Mouse (Mus musculus) liver, embryonic 13.5 days (tissue): ENCODE measurements around the gene Smim17. TPM values are rescaled to one million over a fixed set of nuclear protein-coding genes. Genes with fewer than 3 reads are reported as not detected.

ENCODE experiments used
- ATAC-seq: fragments of 200-750 bp; cut with Nextera tagmentation; 2 replicates; pipeline ENCODE4 v1.8.0; 2017; ENCODE audit warnings: low read depth, mild to moderate bottlenecking, moderate number of reproducible peaks, moderate library complexity
- DNase-seq: peaks from one replicate; pipeline ENCODE4 v3.0.0; 2022
- H3K27ac ChIP-seq: fragments of 300-500 bp; sonication (generic); 2 replicates; pipeline ENCODE4 v1.5.1; 2015; ENCODE audit warnings: moderate library complexity, mild to moderate bottlenecking, inconsistent platforms
- H3K27me3 ChIP-seq: fragments of 300-500 bp; sonication (generic); 2 replicates; pipeline ENCODE4 v1.6.1; 2015; ENCODE audit warnings: mild to moderate bottlenecking, inconsistent platforms
- H3K36me3 ChIP-seq: fragments of 300-500 bp; sonication (generic); 2 replicates; pipeline ENCODE4 v1.6.1; 2015; ENCODE audit warnings: mild to moderate bottlenecking, inconsistent platforms
- H3K4me1 ChIP-seq: fragments of 300-500 bp; sonication (generic); replicated peaks from 2 replicates; pipeline ENCODE4 v1.6.1; 2015; ENCODE audit warnings: inconsistent platforms
- H3K4me2 ChIP-seq: fragments of 300-500 bp; sonication (generic); 2 replicates; pipeline ENCODE4 v1.6.1; 2015; ENCODE audit warnings: inconsistent platforms, mild to moderate bottlenecking, moderate library complexity
- H3K4me3 ChIP-seq: fragments of 300-500 bp; sonication (generic); replicated peaks from 2 replicates; pipeline ENCODE4 v1.5.1; 2015; ENCODE audit warnings: mild to moderate bottlenecking, inconsistent platforms
- H3K9ac ChIP-seq: fragments of 300-500 bp; sonication (generic); 2 replicates; pipeline ENCODE4 v1.6.1; 2015; ENCODE audit warnings: mild to moderate bottlenecking, inconsistent platforms
- H3K9me3 ChIP-seq: fragments of 300-500 bp; sonication (generic); replicated peaks from 2 replicates; pipeline ENCODE4 v1.6.1; 2016; ENCODE audit warnings: inconsistent platforms
- WGBS: fragments of 180-500 bp; shearing (Covaris S2); methylation state at CpG from one replicate; pipeline ENCODE4 v1.1.7; 2015; ENCODE audit not compliant: insufficient replicate concordance; 5-methylcytosine and 5-hydroxymethylcytosine counted together
- polyA plus RNA-seq: library from polyadenylated mRNA; unstranded; fragments of >200 nt; fragmentation: Nextera tagmentation; extraction: Ambion mirVana; gene quantifications from 2 replicates; pipeline ENCODE4 v1.2.1, GENCODE M21; 2015

The Smim17 gene
- polyA plus RNA-seq, 1 experiment from 2014 or later = not detected

DNA sequence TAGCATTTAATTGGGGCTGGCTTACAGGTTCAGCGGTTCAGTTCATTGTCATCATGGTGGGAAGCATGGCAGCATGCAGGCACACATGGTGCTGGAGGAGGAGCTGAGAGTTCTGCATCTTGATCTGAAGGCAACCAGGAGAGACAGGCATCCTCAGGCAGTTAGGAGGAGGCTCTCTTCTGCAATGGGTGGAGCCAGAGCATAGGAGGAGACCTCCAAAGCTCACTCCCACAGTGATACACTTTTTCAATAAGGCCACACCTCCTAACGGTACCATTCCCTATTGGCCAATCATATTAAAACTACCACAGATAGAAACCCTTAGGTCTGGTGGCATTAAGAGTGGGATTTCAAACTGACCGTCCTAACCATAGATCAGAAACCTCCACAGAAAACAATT is 29.1 kb upstream of the Smim17 start:
- Histone ChIP-seq H3K4me3 (no peak overlapping the region), H3K9me3 (no peaks in the 10 kb centered on the region), H3K4me2 (no peak overlapping the region), H3K9ac (no peak overlapping the region), H3K27ac (no peak overlapping the region), H3K36me3 (no peaks in the 10 kb centered on the region), H3K27me3 (no peaks in the 10 kb centered on the region), H3K4me1 (peaks cover 49% of the 10 kb centered on the region)
- peak; percentile 50 for ATAC-seq
- no peak for DNase-seq
- WGBS = 67% methylated on average over 3 of the region's 3 CpGs

DNA sequence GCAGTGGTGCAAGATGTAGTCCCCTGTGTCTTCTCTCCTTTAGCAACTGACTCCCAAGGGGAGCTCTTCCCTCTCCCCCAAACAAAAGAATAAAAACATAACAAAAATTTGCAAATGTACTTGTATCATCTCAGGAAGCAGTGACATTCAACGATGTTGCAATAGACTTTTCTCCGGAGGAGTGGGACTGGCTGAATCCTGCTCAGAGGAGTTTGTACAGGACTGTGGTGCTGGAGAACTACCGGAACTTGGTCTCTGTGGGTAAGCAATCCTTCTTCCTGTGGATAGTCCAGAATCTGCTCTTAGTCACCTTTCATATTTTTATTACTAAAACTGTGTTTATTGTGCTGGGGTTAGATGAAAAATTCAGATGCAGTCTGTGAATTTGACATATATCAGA is 25.5 kb upstream of the Smim17 start:
- Histone ChIP-seq H3K27ac (no peak overlapping the region), H3K4me2 (no peak overlapping the region), H3K4me3 (no peak overlapping the region), H3K4me1 (peaks cover 19% of the 10 kb centered on the region), H3K9ac (no peak overlapping the region), H3K27me3 (no peaks in the 10 kb centered on the region), H3K9me3 (no peaks in the 10 kb centered on the region), H3K36me3 (0 out of 2 replicates have a peak, but pooled peaks cover 4% of the 10 kb centered on the region)
- ATAC-seq (no peak), DNase-seq (no peak)
- 83% methylated on average over 3 of the region's 3 CpGs for WGBS

DNA sequence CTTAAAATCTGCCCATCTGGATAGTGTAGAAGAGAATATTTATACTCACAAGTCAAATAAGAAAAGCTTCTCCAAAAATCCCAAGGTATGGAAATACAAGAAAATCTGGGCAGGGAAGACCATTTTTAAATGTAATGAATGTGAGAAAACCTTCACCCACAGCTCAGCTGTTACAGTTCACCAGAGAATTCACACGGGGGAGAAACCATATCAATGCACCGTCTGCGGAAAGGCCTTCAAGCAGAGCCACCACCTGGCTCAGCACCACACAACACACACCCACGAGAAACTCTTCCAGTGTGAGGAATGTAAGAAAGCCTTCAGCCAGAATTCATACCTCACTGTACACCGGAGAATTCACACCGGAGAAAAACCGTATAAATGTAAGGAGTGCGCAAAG is 20.1 kb upstream of the Smim17 start:
- Histone ChIP-seq H3K9me3 (no peaks in the 10 kb centered on the region), H3K9ac (no peak overlapping the region), H3K4me3 (no peak overlapping the region), H3K36me3 (0 out of 2 replicates have a peak, but pooled peaks cover 6% of the 10 kb centered on the region), H3K4me2 (no peak overlapping the region), H3K27me3 (no peaks in the 10 kb centered on the region), H3K27ac (no peak overlapping the region), H3K4me1 (peaks cover 17% of the 10 kb centered on the region)
- DNase-seq (no peak), ATAC-seq (no peak)
- 80% methylated on average over 8 of the region's 8 CpGs for WGBS

DNA sequence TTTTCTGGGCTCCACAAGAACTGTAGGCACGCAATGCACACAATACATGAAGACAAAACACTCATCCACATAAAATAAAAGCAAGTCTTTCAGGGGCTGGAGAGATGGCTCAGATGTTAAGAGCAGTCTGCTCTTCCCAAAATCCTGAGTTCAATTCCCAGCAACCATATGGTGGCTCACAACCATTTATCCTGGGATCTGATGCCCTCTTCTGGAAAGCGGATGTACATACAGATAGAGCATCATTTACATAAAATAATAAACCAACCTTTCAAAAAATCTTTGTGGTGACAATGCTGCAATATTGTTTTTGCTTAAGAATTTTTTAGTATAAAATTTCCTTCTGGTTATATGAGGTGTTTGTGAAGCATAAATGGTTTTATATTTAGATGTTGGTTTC is 17.1 kb upstream of the Smim17 start:
- H3K36me3 ChIP-seq = 0 out of 2 replicates have a peak, but pooled peaks cover 2% of the 10 kb centered on the region
- no peaks in the 10 kb centered on the region for H3K9me3 ChIP-seq
- H3K4me2 ChIP-seq = no peak overlapping the region
- H3K4me1 ChIP-seq = peaks cover 25% of the 10 kb centered on the region
- WGBS = 69% methylated on average over 2 of the region's 2 CpGs
- H3K27ac ChIP-seq = no peak overlapping the region
- no peaks in the 10 kb centered on the region for H3K27me3 ChIP-seq
- no peak for DNase-seq
- ATAC-seq = no peak
- no peak overlapping the region for H3K4me3 ChIP-seq
- H3K9ac ChIP-seq = no peak overlapping the region

DNA sequence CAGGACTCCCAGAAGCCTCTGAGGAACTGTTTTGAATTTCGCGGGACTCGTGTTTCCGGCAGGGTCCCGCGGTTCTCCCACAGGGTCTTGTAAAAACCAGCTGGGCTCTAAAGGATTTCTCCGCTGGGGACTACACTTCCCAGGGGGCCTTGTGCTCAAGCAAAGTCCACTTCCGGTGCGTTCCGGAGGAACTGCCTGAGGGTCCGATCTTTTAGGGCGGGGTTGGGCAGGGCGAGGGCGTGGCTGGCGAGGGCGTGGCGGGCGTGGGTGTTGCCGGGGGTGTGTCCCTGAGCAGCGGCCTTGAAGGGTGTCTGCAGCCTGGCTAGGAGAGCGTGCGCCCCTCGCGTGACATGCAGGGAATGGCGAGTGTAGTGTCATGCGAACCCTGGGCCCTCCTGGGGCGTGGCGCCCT is 15.5 kb upstream of the Smim17 start, which contains the start of gene Zfp28:
Gene Zfp28, plus strand, starts transcription at position 252 of the 412 bp plus-strand sequence.
- peak within 1 kb of the TSS; percentile 67 for H3K4me3 ChIP-seq
- H3K9ac ChIP-seq = peak within 1 kb of the TSS; percentile 64
- ATAC-seq (peak; percentile 96), DNase-seq (peak; percentile 89)
- H3K9me3 ChIP-seq = no peaks in the 10 kb centered on the region
- H3K4me1 ChIP-seq = peaks cover 25% of the 10 kb centered on the region
- peak within 1 kb of the TSS; percentile 85 for H3K4me2 ChIP-seq
- H3K36me3 ChIP-seq = 0 out of 2 replicates have a peak, but pooled peaks cover 2% of the 10 kb centered on the region
- H3K27ac ChIP-seq = 0 out of 2 replicates have a peak within 1 kb of the TSS, but pooled peaks have one; percentile 23
- under 1% methylated on average over 28 of the region's 28 CpGs for WGBS
- no peaks in the 10 kb centered on the region for H3K27me3 ChIP-seq

DNA sequence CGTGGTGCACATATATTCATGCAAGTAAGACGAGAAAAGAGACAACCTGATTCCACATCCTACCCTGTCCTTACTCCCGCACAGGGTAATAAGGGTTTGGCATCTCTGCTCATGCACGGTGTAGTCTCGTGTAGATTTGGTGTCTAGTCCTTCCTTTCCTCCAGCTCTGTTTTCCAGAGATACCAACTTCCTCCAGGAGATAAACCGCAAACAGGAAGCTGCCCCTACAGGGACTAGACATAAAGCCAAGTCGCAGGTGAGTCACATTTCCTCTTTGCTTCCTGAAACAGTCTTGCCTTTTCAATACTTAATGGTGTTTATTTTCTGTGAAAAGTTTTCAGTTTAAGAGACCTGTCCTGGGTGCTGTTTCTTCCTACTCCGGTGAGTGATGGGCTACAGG is 14.5 kb upstream of the Smim17 start:
- whole genome bisulfite sequencing = 25% methylated on average over 8 of the region's 8 CpGs
- ATAC-seq = no peak
- peaks cover 25% of the 10 kb centered on the region for H3K4me1 ChIP-seq
- no peak for DNase-seq
- H3K4me2 ChIP-seq = peak overlapping the region; percentile 85
- no peak overlapping the region for H3K27ac ChIP-seq
- no peaks in the 10 kb centered on the region for H3K9me3 ChIP-seq
- peak overlapping the region; percentile 67; the same call in 1 of the 2 replicates for H3K4me3 ChIP-seq
- H3K36me3 ChIP-seq = no peaks in the 10 kb centered on the region
- no peak overlapping the region for H3K9ac ChIP-seq
- H3K27me3 ChIP-seq = no peaks in the 10 kb centered on the region

DNA sequence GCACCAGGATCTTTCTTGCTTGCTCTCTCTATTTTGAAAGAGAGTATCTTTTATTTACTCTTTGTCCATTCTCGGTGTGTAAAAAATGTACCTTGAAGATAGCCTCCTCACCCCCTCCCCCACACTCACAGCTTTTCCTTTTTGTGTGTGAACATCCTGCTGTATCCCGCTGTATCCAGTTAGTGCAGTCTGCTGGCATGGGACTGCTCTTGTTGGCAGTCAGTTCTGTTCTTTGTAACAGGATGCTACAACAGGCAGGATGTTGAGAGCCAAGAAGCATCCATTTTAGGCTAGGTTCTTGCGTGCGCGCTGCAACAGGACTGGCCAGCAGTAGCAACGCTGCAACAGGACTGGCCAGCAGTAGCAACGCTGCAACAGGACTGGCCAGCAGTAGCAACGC is 11.5 kb upstream of the Smim17 start:
- WGBS = 83% methylated on average over 8 of the region's 8 CpGs
- Histone ChIP-seq H3K4me2 (no peak overlapping the region), H3K4me1 (peaks cover 22% of the 10 kb centered on the region), H3K27me3 (no peaks in the 10 kb centered on the region), H3K9ac (no peak overlapping the region), H3K4me3 (no peak overlapping the region), H3K27ac (no peak overlapping the region), H3K36me3 (peaks cover 4% of the 10 kb centered on the region; the same call in 1 of the 2 replicates), H3K9me3 (no peaks in the 10 kb centered on the region)
- ATAC-seq (no peak), DNase-seq (no peak)

DNA sequence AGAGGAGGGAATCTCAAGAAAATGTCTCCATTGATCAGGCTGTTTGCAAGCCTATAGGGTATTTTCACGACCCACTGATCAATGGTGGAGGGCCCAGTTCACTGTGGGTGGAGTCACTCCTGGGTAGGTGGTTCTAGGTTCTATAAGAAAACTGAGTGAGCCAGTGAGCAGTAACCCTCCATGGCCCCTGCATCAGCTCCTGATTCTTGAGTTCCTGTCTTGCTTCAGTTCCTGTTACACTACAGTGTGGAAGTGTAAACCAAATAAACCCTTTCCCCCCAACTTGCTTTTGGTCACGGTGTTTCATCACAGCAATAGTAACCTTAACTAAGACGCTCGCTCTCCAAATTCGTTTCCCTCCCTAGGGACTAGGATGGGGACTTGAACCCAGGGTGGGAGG is 9.5 kb upstream of the Smim17 start:
- 73% methylated on average over 5 of the region's 5 CpGs for WGBS
- H3K27me3 ChIP-seq = no peaks in the 10 kb centered on the region
- no peak for DNase-seq
- H3K9ac ChIP-seq = no peak overlapping the region
- ATAC-seq = no peak
- H3K4me3 ChIP-seq = no peak overlapping the region
- H3K27ac ChIP-seq = no peak overlapping the region
- no peak overlapping the region for H3K4me2 ChIP-seq
- H3K36me3 ChIP-seq = peaks cover 8% of the 10 kb centered on the region; the same call in 1 of the 2 replicates
- no peaks in the 10 kb centered on the region for H3K9me3 ChIP-seq
- peaks cover 2% of the 10 kb centered on the region for H3K4me1 ChIP-seq

DNA sequence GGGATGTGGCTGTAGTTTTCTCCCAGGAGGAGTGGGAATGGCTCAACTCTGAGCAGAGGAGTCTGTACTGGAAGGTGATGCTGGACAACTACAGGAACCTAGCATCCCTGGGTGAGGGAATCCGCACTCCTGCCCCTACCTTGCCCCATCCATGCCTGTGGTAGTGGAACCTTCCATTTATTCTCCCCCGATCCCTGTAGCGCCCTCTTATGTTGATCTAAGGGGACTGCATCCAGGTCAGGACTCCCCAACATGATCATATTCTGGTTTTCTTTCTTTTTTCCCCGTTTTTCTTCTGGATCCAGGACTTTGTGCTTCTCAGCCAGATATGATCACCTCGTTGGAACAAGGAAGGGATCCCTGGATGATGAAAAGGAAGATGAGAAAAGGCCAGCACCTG is 9.1 kb upstream of the Smim17 start:
- Histone ChIP-seq H3K9me3 (no peaks in the 10 kb centered on the region), H3K36me3 (peaks cover 8% of the 10 kb centered on the region), H3K27me3 (no peaks in the 10 kb centered on the region), H3K4me2 (no peak overlapping the region), H3K4me3 (no peak overlapping the region), H3K4me1 (no peaks in the 10 kb centered on the region; the same call in 1 of the 2 replicates), H3K9ac (no peak overlapping the region), H3K27ac (no peak overlapping the region)
- ATAC-seq = no peak
- WGBS = 51% methylated on average over 5 of the region's 5 CpGs
- DNase-seq = no peak

DNA sequence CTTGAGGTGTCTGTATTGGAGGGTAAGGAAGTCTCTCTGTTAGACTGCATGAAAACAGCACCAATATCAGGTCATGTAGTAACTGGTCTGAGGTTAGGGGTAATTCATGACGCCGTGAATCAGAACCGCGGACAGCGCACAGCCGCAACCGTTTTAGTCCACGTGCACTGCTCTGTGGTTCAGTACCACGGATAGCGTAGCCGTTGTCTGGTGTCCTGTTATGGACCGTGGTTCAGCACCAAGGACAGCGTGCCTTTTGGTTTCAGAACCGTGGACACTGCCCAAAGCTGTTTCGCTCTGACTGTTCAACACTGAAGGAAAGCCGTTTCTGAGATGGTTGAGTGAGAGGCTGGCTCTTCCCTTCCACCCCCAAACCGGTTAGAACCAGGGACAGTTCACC is 11.5 kb downstream of the Smim17 start, which contains the start of gene Gm20715:
Gene Gm20715, plus strand, starts transcription at position 235 of the 400 bp plus-strand sequence.
- DNase-seq = peak; percentile 71
- no peaks in the 10 kb centered on the region for H3K36me3 ChIP-seq
- no peaks in the 10 kb centered on the region for H3K4me1 ChIP-seq
- no peak within 1 kb of the TSS for H3K9ac ChIP-seq
- H3K4me3 ChIP-seq = no peak within 1 kb of the TSS
- H3K27me3 ChIP-seq = no peaks in the 10 kb centered on the region
- no peak within 1 kb of the TSS for H3K27ac ChIP-seq
- 3% methylated on average over 17 of the region's 17 CpGs for WGBS
- peak; percentile 86 for ATAC-seq
- H3K4me2 ChIP-seq = no peak within 1 kb of the TSS
- H3K9me3 ChIP-seq = no peaks in the 10 kb centered on the region

DNA sequence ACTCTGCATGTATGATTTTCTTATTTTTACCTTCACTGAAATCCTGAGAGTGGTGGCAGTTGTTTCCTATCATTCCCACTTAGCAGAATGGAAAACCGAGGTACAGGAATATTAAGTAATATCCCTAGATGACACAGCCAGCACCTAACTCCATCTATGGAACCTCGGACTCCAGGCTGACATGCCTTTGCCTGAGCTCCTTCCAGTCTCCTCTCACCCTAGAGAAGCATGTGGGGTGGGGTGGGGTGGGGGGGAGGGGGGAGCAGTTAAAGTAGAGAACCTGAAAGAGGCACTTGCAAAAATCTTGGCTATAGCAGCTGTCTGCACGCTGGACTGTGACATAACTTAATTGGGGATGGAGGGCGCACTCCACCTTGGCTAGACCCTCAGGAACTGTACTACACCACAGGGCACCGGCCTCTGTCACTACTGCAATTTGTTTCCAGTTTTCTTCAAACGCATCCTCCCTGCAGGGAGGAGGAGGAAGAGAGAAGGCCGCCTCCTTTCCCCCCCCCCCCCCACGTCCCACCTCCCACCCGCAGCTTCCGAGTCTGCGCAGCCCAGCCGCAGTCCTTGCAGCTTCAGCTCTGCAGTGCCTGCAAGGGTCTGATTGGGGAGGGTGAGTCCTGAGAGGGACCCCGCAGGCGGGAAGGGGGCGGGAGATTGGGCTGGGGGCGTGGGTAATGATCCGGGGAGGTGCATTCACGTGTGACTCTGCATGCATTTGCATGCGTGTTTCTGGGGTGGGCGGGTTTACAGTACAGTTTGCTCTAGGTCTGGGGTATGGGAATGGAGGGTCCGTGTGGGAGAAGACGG is 16.3 kb downstream of the Smim17 start:
- no peaks in the 10 kb centered on the region for H3K4me1 ChIP-seq
- H3K4me3 ChIP-seq = no peak overlapping the region
- no peak for DNase-seq
- ATAC-seq = no peak
- WGBS = 10% methylated on average over 19 of the region's 22 CpGs
- H3K27ac ChIP-seq = no peak overlapping the region
- no peaks in the 10 kb centered on the region for H3K27me3 ChIP-seq
- H3K9ac ChIP-seq = no peak overlapping the region
- H3K36me3 ChIP-seq = no peaks in the 10 kb centered on the region
- H3K4me2 ChIP-seq = no peak overlapping the region
- no peaks in the 10 kb centered on the region for H3K9me3 ChIP-seq

DNA sequence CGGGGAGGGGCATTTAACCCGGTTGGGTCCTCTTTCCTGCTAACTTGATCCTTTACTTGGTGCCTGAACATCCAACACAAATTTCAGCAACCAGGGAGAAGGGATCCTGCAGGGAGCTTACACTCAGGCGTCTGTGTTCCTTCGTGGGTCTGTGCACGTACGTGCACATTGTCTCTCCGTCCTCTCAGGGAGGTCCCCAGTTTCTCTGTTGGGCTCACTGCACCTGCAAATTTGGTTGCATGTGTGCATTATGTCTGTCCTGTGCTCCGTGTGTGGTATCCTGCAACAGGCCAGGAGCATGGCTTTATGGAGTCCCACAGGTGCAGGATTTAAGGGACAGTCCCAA is 16.9 kb downstream of the Smim17 start:
- no peak overlapping the region for H3K9ac ChIP-seq
- 23% methylated on average over 8 of the region's 8 CpGs for WGBS
- no peak for ATAC-seq
- DNase-seq = no peak
- H3K36me3 ChIP-seq = no peaks in the 10 kb centered on the region
- H3K4me1 ChIP-seq = no peaks in the 10 kb centered on the region
- H3K4me2 ChIP-seq = no peak overlapping the region
- H3K9me3 ChIP-seq = no peaks in the 10 kb centered on the region
- H3K27ac ChIP-seq = no peak overlapping the region
- H3K4me3 ChIP-seq = no peak overlapping the region
- H3K27me3 ChIP-seq = no peaks in the 10 kb centered on the region
